Mouse (Mus musculus) retina, postnatal 7 days (tissue): ENCODE measurements around the gene Car3.
A peak's percentile ranks its signal among the peaks of the same experiment; 100 is the strongest.

Source experiments
- DNase-seq: peaks from one replicate; pipeline ENCODE4 v3.0.0-alpha.2; 2012; ENCODE audit warnings: low read depth, low spot score

Car3 gene

DNA sequence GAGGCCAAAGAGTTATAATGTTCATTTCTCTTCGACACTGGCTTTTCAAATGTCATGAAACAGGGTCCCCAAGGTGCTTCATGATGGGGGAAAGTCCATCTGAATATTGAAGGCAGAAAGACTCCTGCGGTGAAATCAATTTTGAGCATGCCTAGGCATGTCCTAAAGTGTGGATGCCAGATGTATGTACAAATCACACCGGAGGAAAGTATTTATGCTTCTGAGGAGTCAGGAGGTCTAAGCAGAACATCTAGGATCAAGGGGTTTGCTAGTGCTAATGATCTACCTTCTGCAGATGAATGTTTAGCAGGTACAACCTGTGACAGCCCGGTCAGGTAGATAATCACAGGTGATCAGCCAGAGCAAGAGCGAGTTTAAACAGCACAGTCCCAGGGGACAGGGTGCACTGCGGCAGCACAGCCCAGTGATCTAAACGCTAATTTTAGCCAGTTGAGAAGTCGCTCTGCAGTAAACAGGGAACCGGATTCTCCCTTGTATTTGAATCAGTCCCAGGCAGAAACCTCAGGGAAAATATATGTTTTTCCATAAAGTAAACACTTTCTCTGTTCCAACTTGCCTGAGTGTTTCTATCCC, 13.1 kb downstream of the Car3 start:
- DNase-seq = no peak

GRCm38 (mm10) chr3:14877251-14877909, 14.1 kb downstream of the Car3 start:
- DNase-seq = no peak

DNA sequence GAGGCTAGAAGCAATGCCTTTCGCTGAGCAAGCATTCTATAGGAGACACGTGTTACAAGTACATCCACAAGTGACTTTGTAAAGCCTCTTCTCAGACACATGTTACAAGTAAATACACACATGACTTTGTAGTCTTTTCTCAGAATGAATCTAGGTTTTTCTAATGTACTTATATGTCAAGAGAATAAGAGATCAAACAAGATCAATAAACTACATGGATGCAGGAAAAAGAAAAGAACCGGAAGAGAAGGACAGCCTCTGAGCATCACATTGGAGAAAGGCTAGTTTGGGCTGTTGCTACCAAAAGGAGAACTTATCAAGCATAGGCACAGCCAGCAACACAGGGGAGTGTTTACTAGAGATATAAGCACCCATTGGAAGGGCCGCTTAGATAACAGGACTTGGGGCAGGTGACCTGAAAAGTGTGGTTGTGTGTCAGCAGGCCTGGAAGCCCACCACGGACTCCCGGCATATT, 15.5 kb downstream of the Car3 start:
- DNase-seq = no peak

DNA sequence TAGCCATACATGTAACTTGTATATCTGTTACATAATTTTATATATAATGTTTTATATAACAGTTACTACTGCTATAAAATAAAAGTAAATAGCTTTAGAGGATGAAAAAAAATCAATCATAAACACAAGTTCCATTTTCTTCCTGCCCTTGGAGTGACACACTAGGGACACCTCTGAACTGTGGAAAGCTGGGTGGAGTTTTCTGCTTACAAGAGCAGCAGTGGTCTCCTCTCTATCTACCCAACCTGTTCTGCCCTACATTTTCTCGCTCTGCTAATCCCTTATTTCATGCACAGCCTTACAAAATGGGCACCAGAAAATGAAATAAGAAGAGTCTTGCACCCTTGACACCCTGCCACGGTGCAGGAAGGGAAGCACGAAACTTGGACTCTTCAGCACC, 16.0 kb downstream of the Car3 start:
- no peak for DNase-seq

DNA sequence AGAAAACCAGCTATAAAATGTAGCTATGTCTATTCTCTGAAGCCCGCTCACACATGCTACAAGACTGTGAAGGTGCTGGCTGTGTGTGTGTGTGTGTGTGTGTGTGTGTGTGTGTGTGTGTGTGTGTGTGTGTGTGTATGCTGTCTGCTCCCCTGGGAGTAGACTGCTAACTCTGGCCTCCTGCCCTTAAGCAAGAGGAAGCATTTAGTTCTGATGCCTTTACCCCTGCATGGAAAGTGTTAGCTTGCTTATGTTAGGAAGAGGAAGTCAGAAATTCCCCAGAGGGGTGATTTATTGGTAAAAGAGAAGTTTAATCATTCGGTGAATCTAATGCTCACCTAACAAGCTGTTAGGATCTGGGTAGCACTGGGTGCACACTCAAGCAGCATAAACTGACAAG, 17.0 kb downstream of the Car3 start:
- DNase-seq = no peak

- no peak for DNase-seq
These were observed 18.7 kb downstream of the Car3 start for GRCm38 (mm10) chr3:14882005-14882404.

GRCm38 (mm10) chr3:14882756-14883155, 19.4 kb downstream of the Car3 start:
- DNase-seq = no peak

DNA sequence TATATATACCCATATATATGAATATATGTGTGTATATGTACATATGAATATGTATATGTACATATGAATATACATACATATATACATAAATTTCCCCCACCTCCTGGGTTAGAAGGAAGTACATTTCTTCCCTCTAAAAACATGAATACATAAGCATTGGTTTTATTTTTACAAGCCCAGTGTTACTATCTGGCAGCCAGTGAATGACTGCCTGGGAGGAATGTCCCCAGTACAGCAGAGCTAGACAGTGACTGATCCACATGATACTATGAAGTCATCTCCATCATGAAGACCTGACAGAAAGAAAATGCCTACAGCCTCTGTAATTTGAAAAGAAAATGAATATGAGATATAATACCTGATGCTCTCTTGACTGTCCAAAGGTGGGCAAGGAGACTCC, 21.5 kb downstream of the Car3 start:
- no peak for DNase-seq

- peak; percentile 63 for DNase-seq
These were observed 23.1 kb downstream of the Car3 start, which contains the start of gene Car2 for GRCm38 (mm10) chr3:14886102-14887098. Gene Car2, plus strand, starts transcription at chr3:14886273.

DNA sequence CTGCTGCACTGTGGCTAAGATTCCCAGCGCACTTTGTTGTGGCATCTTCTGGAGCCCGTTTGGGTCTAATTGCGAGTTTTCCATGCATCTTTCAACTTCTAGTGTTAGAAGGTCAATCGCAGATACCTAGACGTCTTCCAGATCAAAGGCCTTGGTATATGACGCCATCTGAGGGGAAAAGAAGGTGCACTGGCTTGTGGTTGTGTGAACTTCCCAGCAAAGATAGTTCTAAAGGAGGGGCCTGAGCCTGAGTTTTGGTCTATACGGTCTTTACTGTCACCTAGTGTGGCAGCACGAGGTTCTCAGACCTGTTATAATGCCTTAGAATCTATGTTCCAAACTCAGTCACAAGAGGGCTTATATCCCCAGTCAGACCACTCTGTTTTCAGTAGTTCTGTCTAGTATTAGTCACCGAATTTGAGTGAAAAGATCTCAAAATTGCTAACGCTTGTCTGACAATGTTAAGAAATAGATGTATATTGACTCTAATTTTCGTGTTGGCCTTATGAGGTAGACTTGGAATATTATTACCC, 23.9 kb downstream of the Car3 start:
- no peak for DNase-seq

DNA sequence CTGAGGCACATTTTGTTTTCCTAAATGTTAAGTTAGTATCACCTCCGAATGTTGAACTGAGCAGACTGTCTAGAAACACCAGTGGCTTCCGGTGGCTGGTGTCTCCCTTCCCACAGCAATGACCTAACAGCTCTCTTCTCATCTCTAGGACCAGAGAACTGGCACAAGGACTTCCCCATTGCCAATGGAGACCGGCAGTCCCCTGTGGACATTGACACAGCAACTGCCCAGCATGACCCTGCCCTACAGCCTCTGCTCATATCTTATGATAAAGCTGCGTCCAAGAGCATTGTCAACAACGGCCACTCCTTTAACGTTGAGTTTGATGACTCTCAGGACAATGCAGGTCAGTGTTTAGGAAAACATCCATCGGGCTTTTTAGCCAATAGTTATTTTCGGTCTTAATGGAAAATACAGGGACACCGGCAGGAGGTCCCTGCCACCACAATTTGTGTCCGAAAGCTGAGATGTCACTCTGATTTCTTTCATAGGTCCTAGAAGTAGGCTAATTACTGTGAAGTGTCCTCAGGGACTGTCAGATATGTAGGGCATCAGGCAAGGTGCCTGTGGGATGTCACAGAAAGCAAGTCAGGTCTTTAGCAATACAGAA, 24.5 kb downstream of the Car3 start:
- no peak for DNase-seq

DNA sequence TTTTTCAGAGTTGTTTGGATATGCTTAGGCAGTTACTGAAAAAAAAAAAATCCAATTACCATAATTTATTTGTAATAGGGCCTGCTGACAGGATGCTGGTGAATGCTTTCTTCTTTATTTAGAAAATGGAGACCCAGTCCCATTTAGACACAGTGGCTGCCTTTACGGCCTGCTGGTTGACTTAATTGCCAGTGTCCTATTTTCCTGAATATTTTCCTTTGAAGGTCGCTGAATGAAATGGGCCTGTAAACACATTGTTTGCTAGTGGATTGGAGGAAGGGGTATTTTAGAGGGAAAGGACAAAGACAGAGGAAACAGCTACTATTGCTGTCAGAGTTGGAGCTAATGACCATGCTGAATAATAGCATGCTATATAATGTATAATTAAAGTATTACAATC, 25.2 kb downstream of the Car3 start:
- DNase-seq = no peak

DNA sequence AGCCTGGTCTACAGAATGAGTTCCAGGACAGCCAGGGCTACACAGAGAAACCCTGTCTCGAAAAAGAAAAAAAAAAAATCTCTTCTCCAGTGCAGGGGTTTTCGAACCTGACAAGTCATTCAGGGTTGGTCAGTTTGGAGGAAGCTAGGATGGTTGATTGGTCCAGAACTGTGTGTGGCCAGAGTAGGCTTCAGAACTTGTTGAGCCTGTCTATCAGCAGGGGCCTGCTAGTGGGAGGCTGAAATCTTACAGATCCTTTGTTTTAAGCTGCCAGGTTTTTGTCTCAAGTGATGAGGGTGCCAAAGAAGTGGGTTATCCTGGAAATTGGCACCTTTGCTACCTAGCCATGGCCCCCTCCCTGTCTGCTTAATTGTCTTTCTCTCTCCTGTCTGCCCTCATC, 25.8 kb downstream of the Car3 start:
- no peak for DNase-seq

DNA sequence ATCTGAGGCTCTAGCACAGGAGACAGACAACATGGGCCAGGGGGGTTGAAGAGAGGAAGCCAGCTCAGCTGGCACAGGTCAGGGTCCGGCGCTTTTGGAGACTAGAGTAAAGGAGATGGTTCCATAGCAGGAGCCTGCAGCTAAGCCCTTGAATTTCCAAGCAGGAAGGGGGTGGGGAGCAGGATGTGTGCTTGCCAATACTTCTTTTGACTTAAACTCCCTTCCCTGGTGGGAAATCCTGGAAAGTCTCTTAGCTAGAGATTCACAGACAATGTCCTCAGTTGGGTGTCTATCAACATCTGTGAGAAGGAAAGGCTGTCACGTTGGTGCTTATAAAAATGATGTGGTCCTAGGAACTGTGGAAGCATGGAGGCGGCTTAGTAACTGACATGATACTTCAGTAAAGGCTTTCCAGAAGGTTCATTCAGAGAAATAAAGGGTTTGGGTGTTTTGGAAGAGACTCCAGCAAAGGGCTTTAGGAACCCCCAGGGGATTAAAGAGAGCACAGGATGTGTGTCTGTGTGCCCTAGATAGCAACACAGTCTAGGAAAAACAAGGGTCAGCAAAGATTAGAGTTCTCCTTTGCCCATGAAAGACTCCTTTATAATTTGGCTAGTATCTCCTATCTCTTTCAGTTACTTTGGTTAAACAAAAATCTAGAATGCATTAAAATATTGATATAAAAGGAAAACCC, 26.6 kb downstream of the Car3 start:
- DNase-seq = no peak

DNA sequence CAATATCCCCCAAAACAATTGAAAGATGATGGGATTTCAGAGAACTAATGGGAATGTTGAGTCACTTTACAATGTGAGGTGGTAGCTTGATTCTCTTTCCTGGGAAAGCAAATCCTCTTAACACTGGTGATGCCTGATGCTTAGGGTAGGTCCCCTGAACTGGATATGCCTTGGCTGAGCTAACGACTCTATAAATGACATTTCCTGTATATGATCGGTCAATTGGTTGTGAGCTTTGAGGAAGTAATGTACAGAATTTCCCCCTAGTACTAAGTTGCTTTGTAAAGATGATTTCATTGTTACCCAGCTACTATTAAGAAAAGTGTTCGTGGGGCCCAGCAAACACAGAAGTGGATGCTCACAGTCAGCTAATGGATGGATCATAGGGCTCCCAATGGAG, 29.7 kb downstream of the Car3 start:
- DNase-seq = no peak

DNA sequence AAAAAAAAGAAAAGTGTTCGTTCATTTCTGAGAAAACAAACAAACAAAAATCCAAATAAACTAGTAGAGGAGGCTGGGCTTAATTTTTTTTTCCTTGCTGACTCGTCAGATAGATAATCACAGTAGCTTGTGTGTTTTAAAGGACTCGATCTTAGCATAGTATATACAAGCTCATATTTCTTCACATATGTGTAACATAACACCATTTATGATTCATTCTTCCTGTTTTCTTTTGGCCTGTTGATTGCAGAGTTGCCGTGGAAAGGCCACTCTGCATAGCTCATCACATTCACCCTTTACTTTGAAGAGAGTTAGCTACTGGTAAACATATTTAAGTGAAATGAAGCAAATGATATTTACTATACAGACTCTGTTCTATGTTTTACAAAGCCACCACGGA, 30.4 kb downstream of the Car3 start:
- DNase-seq = no peak

DNA sequence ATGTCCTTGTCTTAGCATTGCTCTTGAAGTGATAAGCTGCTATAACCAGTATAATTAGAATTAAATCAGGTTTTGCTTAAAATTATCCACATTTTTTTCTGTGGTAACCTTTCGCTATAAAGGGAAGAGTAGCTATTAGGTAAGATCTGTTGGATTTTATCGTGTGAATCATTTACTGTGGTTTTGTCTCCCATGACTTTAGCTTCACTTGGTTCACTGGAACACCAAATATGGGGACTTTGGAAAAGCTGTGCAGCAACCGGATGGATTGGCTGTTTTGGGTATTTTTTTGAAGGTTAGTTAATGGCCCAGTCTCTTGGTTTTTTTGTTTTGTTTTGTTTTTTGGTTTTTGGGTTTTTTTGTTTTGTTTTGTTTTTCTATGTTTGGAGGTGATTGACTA, 32.0 kb downstream of the Car3 start:
- no peak for DNase-seq

DNA sequence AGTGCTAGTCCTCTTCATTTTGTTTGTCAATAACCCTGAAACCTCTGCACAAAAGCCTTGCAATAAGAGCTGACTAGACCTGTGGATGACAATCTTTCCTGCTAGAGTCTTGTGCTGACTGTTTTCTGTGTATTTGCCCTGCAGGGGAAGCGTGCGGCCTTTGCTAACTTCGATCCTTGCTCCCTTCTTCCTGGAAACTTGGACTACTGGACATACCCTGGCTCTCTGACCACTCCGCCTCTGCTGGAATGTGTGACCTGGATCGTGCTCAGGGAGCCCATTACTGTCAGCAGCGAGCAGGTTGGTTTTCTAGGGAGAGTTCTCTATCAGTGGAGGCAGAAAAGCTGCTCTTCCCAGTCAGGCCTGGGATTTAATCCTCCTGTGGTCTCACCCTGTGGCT, 34.5 kb downstream of the Car3 start:
- no peak for DNase-seq

- no peak for DNase-seq
These were observed 40.1 kb downstream of the Car3 start for GRCm38 (mm10) chr3:14903380-14903779.

DNA sequence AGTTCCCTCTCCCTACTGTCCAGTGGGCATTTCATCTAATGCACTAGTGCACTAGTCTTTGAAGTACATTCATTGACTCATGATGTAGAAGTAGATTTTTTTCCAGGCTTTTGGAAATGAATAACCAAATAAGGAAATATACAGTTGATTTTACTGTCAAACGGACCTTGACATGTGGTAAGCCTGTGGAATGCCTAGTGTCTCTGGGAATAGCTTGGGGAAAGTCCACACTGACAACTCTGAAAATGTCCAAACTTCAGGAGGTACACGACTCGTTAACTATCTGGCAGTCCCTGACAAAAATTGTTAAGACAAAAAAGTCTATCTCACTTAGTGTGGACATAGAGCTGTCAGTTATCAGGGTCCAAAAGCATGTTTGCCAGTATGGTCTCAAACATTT, 40.9 kb downstream of the Car3 start:
- DNase-seq = no peak

DNA sequence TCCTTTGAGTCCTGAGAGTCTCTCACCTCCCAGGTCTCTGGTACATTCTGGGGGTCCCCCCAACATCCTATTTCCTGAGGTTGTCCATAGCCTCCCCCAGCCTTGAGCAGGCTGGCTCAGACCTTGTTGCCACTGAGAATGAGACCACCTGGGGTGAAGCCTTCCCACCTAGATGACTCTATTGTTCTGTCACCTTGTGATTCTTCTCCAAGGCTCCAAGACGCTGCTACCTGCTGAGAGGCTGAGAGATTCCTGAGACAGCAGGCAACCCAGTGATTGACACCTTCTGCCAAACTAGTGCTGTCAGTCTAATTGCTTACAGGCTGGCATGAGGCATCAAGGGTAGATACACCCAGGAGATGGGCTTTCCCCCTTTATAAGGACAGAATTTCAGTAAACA, 44.0 kb downstream of the Car3 start:
- no peak for DNase-seq
